Mouse (Mus musculus) lung, adult 2 months (tissue): ENCODE results near the gene Khdc1c.
"Not testable (repeated sequence)": the region's sequence is repeated elsewhere in the genome, so short reads cannot be mapped to it uniquely, and the experiment has no call there.

Experiments
- CTCF ChIP-seq: fragments of 200-500 bp; IDR thresholded peaks from 2 replicates; pipeline ENCODE4 v1.5.1; 2011; ENCODE audit warnings: mild to moderate bottlenecking, low read length, control low read depth; ENCODE audit not compliant: insufficient read depth
- POLR2A ChIP-seq: fragments of 200-500 bp; IDR thresholded peaks from 2 replicates; pipeline ENCODE4 v1.6.1; 2011; ENCODE audit warnings: low read depth, mild to moderate bottlenecking, control low read depth, low read length, borderline replicate concordance; ENCODE audit errors: extremely low read depth

GRCm38 (mm10) chr1:21320271-21320670, 47.9 kb upstream of the Khdc1c start:
- TF ChIP-seq POLR2A, CTCF: not testable (repeated sequence)
